Mouse (Mus musculus): ENCODE measurements around the gene Sp2. TPM values are rescaled to one million over a fixed set of nuclear protein-coding genes. Genes with fewer than 3 reads are reported as not detected.

Sp2 gene
- polyA plus RNA-seq, 1 experiment from 2014 or later = 19.2 TPM

DNA sequence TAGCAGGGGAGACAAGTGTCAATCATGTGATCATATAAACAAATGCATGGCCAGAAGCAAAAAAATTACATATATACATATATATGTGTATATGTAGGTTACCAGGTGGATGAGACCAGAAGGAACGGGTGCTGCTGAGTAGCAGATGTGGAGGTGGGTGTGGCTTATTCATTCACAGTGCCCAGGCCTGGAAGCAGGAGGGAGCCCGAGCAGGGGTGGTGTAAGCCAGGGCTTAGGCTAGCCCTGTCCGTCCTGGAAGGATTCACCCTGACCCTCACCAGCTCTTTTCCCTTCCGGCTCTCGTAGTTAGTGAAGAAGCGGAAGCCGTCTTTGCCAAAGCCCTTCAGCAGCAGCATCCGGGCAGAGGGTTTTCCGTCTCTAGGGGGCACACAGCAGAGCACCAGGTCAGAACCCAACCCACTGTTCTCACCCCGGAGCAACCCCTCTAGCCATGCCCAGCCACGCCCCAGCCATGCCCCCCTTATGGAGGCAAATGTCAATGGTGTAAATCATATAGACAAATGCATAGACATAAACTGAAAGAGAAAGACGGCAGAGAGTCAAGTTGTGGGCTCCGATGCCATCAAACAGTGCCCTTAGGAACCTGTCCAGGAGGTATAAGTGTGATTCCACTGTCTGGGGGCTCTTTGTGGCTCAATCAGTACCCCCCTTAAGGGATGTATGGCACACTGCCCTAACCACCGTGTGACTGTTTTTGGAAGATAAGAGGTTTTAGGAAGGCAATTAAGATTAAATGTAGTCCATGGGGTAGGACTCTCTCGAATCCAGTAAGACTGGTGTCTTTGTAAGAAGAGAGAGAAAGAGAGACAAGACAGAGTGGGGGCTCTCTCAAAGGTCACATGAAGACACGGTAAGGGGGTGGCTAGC lies 41.9 kb downstream of the Sp2 start:
- DNase-seq (ENCODE audit: low spot score) = peak; percentile 45

DNA sequence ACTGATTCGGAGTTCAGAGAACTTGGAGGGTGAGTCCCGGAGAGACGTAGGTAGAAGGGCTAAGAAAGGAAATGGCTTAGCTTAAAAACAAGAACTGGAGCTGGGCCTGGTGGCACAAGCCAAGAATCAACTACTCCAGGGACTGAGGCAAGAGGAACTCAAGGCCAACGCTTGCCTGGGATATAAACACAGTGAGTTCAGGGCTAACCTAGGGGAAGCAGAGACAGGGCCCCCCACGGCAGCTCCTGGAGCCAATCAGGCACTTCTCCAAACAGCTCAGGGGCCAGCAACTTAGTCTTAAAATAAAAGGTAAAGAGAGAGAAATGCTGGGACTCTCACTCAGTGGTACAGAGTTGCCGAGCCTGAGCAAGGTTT lies 44.3 kb downstream of the Sp2 start:
- no peak for DNase-seq (ENCODE audit: low spot score)

DNA sequence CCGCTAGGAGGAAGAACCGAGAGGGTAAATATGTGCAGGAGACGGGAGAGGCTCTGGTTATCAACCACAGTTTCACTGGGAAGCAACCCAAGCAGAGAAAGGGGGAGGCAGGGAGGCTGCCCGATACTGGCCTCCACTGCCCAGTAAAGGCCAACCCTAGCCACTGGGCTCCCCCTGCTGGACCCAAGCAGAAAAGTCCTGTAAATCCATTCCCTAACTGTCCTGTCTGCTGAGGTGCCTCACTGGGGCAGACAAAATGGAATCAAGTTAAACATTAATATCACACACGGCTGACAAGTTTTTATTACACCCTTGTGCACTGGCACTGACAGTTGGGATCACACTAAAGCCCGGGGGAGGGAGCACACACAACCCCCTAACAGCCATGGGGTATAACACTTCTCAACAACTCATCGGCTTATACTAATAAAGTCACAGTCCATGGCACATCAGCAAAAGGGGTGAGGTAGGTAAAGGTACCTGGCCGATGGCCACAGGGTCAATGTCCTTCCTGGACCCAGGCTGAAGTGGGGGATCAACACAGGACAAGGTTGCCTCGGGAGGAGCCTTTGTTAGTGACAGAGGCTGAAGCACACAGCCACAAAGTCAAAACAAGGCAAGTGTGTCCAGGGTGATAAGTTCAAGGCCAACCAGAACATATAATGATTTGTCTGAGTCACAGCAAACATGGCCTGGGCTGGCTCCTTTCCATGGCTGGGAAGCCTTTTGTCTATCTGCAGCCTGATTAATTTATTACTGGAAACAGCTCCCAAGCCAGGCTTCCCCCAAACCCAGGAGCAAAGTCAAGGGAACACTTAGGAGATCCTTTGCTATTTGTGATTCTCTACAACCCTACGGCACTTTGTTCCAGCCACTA lies 45.0 kb downstream of the Sp2 start:
- no peak for DNase-seq (ENCODE audit: low spot score)

DNA sequence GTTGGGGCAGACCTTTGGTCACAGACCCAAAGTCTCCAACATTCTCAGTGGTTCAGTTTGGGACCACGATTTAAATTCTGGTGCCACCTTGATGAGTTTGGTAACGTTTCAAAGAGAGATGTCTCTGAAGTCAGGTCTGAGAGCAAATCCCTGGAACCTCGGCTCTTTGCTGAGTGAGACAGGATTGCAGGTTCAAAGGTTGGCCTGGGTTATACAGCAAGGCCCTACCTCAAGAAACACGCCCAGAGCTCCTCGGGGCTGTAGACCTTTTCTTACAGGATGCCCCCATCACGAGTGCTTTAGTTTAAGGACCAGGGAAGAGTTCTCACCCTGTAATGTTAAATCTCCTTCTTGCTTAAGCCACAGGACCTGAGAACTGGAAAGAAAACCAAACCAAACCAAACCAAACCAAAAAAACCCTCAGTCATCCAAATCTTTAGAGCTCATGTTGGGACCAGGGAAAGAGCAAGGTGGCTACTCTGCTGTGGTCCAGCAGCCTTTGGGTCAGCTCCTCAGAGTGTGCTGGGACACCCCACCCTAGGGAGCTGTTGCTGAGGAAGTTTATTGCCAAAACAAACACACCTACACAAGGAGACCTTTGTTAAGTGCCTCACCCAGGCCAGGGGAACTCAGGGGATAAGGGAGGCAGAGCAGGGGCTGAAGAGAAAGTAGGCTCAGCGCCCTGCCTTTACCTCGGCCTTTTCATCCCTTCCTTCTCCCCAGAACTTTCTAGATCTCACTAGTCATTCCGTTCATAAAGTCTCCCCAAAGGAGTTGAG lies 46.7 kb downstream of the Sp2 start:
- DNase-seq (ENCODE audit: low spot score) = no peak

DNA sequence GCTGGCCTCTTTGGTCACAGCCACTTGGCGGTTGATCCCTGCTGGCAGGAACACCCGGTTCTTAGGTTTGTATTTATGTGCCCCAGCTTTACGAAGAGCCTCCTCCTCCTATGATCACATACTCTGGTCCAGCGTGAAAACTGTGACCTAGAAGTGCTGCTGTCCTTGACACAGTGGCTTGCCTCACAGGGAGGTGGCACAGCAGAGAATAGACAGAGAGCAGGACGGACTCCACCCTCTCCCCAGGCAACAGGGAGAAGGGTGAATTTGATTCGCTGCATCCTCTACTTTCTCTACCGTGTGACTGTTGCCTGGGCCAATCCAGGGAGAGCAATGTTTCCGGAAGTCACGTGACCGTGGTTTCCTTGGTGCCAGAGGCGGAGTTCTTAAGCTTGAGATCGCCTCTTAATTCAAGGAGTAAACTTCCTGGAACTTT lies 47.8 kb downstream of the Sp2 start:
- DNase-seq (ENCODE audit: low spot score) = peak; percentile 73

DNA sequence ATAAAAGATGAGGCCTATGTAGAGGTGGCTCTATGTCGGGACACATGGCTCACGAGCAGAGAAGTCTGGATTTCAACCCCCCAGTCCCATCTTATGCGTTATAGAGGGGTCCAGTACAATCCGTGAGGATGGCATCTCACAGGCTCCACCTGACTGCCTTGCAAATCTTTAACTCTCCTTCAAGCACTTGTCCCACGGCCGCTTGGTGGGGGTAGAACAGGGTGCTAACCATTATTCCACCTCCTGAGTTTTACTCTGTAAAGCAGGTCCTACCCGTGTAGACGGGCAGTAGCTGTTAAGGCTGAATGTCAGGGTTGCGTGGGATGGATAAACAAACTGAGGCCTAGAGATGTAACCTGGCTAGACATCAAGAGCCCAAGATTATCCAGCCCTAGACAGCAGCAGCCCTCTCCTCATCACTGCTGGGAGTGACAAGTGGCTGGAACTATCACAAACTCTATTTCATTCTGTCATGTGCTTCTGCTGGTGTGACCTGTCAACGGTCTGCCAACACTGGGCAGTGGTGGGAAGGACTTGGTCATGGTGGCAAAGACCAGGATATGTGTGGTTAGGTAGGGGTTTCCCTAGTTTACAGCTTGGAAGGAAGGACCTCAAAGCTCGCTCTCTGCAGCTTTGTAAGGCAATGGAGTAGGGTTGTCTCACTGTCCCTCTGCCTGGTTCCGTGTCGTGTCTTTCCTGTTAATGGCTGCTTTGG lies 49.0 kb downstream of the Sp2 start:
- no peak for DNase-seq (ENCODE audit: low spot score)

DNA sequence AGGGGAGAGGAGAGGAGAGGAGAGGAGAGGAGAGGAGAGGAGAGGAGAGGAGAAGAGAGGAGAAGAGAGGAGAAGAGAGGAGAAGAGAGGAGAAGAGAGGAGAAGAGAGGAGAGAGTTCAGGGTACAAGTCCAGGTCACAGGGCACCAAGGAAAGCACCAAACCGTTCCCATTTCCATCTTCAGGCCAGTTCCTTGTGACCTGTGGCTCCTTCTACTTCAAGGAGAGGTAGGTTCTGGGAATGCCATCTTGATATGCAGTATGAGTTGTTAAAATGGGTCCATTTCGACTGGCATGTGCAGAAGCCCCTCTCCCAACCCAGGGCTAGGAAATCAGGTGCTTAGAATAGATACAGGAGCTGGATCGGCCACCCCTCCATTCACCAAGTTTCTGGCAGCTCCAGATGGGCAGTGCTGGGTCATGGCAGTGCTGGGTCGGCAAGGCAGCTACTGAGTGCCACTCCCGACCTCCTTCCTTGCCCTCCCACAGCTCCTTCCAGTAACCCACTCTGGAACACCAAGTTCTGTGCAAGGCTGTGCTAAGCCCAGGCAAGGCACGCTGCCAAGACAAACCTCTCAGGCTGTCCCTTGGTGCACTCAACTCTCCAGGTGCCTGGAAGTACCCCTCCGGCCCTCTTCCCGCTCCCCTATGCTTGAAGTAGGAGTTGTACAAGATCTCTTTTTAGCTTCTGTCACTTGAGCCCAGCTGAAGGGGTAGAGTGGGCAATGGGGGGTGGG lies 51.3 kb downstream of the Sp2 start:
- no peak for DNase-seq (ENCODE audit: low spot score)

DNA sequence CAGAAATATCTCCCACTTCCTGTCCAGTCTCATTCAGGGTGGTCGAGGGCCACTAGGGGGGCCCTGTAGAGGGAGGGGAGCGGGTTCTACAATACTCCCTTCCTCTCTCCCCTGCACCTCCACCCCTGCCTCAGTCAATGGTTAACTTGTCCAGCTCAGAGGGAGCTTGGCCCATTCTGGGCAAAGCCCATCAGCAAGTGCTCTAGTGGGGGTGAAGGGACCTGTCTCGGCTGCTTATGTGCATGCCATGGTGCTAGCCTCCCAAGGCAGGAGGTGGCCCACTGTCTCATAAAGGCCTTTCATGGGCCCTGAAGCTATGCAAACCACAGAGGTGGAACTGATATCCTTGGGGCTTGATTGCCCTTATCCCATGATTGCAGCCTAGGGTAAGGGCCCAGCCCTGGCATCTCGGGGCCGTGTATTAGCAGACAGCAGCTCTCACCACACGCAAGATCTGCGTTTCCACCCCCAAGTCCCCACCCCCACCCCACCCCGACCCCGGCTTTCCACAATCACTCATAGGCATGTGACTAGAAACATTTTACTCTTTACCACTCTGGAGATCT lies 52.9 kb downstream of the Sp2 start:
- DNase-seq (ENCODE audit: low spot score) = no peak

DNA sequence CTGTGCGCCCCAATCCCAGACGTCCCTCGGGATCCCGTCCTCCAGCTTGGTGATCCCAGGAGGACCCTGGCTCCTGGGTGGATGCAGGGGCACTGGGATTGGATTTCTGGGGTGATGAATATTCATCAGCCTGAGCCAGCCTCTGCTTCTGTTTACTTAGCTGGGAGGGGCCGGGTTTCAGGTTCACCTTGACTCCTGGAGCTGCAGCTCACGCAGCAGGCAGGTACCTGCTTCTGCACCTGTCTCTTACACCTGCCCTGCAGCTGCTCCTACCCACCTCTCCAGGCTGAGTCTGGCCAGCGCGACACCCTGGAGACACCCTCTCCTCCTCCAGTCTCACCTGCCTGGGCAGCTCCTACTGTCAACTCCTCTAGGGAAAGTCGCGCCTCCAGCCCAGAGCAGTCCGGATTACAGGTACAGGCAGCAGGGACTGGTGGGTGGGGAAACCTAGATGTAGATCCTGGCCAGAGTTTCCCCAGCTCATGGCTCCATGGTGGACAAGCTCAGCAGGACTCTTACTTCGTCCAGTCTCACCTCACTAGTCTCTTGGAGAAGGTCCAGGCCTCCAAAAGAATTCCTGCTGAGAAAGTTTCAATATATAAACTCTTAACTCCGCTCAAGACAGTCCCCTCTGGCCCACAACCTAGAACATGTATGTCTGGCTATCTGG lies 53.5 kb downstream of the Sp2 start:
- DNase-seq (ENCODE audit: low spot score) = no peak

DNA sequence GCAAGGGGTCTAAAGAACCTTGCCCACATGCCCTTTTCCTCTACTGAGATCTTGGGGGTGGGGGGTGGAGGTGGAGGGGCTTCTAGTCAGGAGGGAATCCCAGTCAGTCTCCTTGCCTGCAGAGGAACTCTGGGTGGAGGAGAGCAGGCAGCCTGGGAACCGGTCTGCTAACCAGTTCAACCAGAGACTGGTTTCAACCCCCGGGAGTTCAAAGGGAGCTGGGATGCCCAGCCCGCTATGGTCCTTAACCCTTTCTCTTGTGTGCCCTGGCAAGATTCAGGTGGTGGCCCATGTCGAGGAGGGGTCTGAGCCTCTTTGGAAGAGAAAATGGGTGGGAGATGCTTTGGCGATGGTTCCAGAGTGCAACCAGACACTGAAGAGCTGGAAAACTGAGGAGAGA lies 54.1 kb downstream of the Sp2 start:
- no peak for DNase-seq (ENCODE audit: low spot score)

DNA sequence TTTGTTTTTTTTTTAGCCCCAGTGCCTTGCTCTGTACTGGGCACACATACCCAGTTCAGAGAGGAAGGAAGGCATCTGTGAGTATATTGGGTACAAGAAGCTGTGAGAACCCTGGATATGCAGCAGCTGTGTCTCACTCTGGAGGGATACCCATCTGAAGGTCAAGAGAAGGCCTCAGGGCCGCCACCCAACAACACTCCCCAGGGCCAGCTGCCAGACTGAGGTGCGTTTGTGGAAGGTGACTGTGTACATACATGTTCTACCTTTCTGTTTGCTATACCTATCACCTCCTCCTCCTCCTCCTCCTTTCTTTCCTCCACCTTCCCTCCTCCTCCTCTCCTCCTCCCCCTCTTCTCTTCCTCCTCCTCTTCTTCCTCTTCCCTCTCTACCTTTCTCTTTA lies 54.7 kb downstream of the Sp2 start, which contains the start of gene Prr15l:
Gene Prr15l (plus strand): TSS at position 17 of the 400 bp plus-strand sequence.
- no peak for DNase-seq (ENCODE audit: low spot score)

DNA sequence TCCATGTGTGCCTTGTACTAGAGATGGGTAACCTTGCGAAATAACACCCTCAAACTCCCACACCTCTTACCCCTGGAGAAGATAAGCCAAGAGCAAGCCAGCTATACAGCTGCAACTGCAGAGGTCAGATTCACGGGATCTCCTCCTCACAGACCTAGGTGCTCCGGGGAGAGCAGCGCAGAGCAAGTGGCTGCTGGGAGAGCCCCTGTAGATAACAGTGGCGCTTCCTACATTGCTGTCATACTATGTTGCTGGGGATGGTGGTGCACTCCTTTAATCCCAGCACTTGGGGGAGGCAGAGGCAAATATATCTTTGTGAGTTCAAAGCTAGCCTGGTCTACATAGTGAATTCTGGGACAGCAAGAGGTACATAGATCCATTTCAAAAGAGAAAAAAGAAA lies 56.2 kb downstream of the Sp2 start:
- DNase-seq (ENCODE audit: low spot score) = no peak

DNA sequence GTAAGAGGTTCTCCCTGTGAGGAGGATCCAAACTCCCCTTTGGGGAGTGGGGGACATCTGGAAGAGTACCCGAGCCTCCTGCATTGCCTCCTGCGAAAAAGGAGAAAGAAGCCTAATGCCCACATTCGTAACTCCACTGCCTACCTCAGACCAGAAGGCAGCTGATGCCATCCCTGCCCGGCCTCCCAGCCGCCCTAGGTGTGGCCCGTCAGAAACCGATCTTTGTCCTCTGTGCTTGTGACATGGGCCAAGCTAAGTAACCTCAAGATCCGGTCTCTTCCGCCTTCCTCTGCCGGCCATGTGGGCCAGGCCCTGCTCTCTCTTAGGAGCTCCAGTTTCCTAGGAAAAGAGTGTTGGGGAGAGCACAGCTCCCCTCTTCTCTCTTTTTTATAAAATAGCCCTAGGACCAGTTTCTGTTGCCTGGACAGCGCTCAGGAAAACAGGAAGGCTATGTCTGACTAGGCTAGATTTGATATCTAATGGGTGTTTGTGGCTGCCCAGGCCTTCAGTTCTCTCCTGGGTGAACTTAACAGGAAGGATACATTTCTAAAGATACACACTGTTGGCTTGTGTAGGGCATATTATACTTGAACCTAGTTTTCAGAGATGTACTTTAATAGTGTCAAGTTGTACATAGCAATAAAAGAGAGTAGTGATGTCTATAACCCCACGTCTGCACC lies 57.1 kb downstream of the Sp2 start:
- DNase-seq (ENCODE audit: low spot score) = no peak

DNA sequence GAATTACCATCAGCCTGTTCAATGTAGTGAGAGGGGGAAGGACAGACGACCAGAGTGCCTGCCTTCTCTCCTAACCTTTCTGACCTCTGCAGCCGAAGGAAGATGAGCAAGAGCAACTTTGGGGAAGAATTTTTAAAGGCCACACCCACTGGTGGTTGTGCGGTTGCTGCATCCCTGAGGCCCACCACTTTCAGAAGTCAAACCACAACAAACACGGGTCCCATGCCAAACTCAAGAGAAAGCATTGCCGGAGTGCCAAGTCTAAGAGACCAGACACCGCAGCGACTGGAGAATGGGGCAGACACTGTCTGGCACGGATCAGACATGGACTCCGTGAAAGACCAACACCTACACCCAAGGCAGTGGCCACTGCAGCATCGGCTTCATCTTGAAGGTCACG lies 57.9 kb downstream of the Sp2 start:
- peak; percentile 39 for DNase-seq (ENCODE audit: low spot score)

DNA sequence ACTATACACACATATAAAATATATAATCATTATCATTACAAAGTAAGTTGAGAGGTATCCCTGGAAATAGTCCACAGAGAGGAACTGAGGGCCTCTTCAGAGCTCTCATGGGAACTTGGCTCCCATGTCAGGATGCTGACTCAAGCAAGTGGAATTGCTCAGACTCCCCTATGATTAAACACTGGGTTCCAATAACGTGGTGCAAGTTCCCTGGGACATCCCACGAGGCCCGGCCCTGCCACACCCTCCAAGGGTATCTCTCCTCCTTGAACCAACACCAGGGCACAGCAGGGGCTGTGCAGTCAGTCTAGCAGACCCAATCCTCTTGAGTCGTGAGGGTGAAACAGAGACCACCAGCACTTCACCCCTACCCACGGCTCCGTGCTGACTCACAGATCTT lies 63.8 kb downstream of the Sp2 start:
- no peak for DNase-seq (ENCODE audit: low spot score)

DNA sequence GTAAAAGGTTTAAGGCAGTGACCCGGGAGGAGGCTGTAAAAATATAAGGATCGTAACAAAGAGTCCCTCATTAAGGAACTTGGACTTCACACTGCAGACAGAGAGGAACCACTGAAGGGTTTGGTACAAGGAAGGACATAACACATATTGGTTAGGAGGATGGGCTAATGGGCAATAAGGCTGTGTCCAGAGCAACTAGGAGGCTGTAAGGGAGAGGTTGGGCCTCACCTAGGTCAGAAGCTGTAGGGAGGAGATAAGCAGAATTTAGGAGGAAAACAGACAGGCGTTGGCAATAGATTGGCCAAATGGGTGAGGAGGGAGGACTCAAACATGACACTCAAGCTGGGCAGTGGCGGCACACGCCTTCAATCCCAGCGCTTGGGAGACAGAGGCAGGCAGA lies 65.3 kb downstream of the Sp2 start:
- no peak for DNase-seq (ENCODE audit: low spot score)

DNA sequence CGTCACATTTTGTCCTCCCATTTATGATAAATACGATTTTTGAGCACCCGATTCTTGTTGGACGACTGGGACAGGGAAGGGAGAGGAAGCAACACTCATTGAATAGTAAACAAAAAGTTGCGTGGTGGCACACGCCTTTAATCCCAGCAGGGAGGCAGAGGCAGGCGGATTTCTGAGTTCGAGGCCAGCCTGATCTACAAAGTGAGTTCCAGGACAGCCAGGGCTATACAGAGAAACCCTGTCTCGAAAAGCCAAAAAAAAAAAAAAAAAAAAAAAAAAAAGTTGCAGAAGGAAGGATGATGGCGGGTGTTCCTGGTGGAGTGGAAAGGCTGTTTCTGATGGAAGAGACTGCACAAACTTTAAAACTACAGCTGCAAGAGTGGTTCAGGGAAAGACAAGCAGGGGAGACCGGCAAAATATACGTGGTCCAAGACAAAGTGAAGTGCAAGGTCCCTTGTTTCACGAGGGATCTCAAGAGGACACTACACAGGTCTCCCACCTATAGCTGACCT lies 65.8 kb downstream of the Sp2 start:
- no peak for DNase-seq (ENCODE audit: low spot score)

Data from thymus, postnatal 0 days (tissue).